In the genomic region with DNA sequence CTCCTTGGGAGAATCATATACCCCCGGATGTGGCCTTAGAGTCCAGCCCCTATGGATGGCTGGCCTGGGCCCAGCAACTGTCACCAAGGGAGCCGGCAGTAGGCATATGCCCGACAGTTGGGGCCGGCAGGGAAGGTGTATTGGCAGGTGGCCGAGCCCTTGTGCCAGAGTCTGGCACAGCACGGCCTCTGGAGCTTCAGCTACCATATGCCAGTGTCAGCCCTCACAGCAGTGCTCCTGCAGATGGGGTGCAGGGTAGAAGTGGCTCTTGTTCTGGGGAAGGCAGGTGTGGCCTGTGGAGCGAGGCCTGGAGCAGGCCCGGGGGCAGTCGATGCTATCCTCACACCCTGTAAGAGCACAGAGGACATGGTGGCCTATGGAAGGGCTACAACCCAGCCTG, we compare ENCODE assay signal across 12 mouse cellular contexts. TPM values are rescaled to one million over a fixed set of nuclear protein-coding genes. Genes with fewer than 3 reads are reported as not detected.
DNase-seq lines count a peak whose midpoint lies in the region; ATAC-seq and TF ChIP-seq lines count a peak whose summit lies in the region.
"Had no signal": no experiment of that assay in that cellular context is flagged by ENCODE, and none has a peak within 500 bp of the region (broad histone marks: within the 10 kb centered on the region; RNA-seq: fewer than 3 reads in every experiment).

No protein-coding gene starts in this region.

- H3K9ac ChIP-seq in intestine, postnatal 0 days (ENCODE audit: low read depth, low read length): no peak overlapping the region
- H3K9ac ChIP-seq in intestine, embryonic 16.5 days (ENCODE audit: low read depth, low read length): no peak overlapping the region
- no peak overlapping the region for H3K9ac ChIP-seq in forebrain, embryonic 14.5 days (ENCODE audit: low read length)
- no peak overlapping the region for H3K9ac ChIP-seq in midbrain, embryonic 14.5 days (replicated peaks; ENCODE audit: low read length)
- H3K9ac ChIP-seq: embryonic facial prominence, embryonic 15.5 days; lung, embryonic 14.5 days had no signal

- H3K4me3 ChIP-seq in intestine, postnatal 0 days (ENCODE audit: low read depth, low read length): no peak overlapping the region
- no peak overlapping the region for H3K4me3 ChIP-seq in intestine, embryonic 16.5 days (ENCODE audit: low read length)
- H3K4me3 ChIP-seq in forebrain, embryonic 14.5 days (ENCODE audit: low read depth, low read length): no peak overlapping the region
- no peak overlapping the region for H3K4me3 ChIP-seq in midbrain, embryonic 14.5 days (replicated peaks; ENCODE audit: low read depth, low read length)
- H3K4me3 ChIP-seq in layer of hippocampus, adult 2 months: no peak overlapping the region
- H3K4me3 ChIP-seq: embryonic facial prominence, embryonic 15.5 days had no signal

- H3K36me3 ChIP-seq in intestine, postnatal 0 days (ENCODE audit: control insufficient read depth, insufficient read depth): no peaks in the 10 kb centered on the region
- no peaks in the 10 kb centered on the region for H3K36me3 ChIP-seq in intestine, embryonic 16.5 days (ENCODE audit: control insufficient read depth, insufficient read depth, low read length)
- no peaks in the 10 kb centered on the region for H3K36me3 ChIP-seq in forebrain, embryonic 14.5 days (ENCODE audit: control insufficient read depth, insufficient read depth, low read length)
- H3K36me3 ChIP-seq in midbrain, embryonic 14.5 days (ENCODE audit: control insufficient read depth, insufficient read depth, low read length): no peaks in the 10 kb centered on the region
- H3K36me3 ChIP-seq: embryonic facial prominence, embryonic 15.5 days had no signal

- TF ChIP-seq CTCF in intestine, postnatal 0 days (IDR thresholded peaks at IDR 0.05; ENCODE audit: low read depth): no peak
- no peak for TF ChIP-seq CTCF in layer of hippocampus, adult 2 months (conservative IDR thresholded peaks at IDR 0.05)

- peaks cover 31% of the 10 kb centered on the region for H3K4me1 ChIP-seq in intestine, postnatal 0 days (replicated peaks; ENCODE audit: control insufficient read depth, insufficient read depth, low read length)
- peaks cover 52% of the 10 kb centered on the region for H3K4me1 ChIP-seq in intestine, embryonic 16.5 days (ENCODE audit: control insufficient read depth, insufficient read depth, low read length)
- H3K4me1 ChIP-seq in forebrain, embryonic 14.5 days (ENCODE audit: control insufficient read depth, insufficient read depth, low read length): peaks cover 36% of the 10 kb centered on the region
- H3K4me1 ChIP-seq in midbrain, embryonic 14.5 days (ENCODE audit: control insufficient read depth, insufficient read depth, low read length): peaks cover 30% of the 10 kb centered on the region

- 77% methylated on average over 9 of the region's 9 CpGs for WGBS in intestine, postnatal 0 days
- WGBS in intestine, embryonic 16.5 days: 87% methylated on average over 9 of the region's 9 CpGs
- WGBS in forebrain, embryonic 14.5 days: 61% methylated on average over 9 of the region's 9 CpGs
- WGBS in midbrain, embryonic 14.5 days: 78% methylated on average over 9 of the region's 9 CpGs

- DNase-seq in cerebellum, adult 18-20 months: peak; percentile 94 to 97
- DNase-seq in forebrain, embryonic 14.5 days (ENCODE audit: low spot score): peak; percentile 80
- DNase-seq in midbrain, embryonic 14.5 days: no peak
- no peak for DNase-seq in layer of hippocampus, postnatal 25 days (ENCODE audit: extremely low spot score in 1 of 2, low spot score in 1 of 2)
- no peak for DNase-seq in layer of hippocampus, adult 2 months (ENCODE audit: low spot score in 2 of 2)
- DNase-seq in layer of hippocampus, postnatal 14 days (ENCODE audit: low spot score in 2 of 2): no peak
- DNase-seq: lung, embryonic 14.5 days; right cerebral cortex, postnatal 14 days had no signal

- no peaks in the 10 kb centered on the region for H3K27me3 ChIP-seq in intestine, postnatal 0 days (replicated peaks; ENCODE audit: control insufficient read depth, insufficient read depth, low read length)
- no peaks in the 10 kb centered on the region for H3K27me3 ChIP-seq in intestine, embryonic 16.5 days (replicated peaks; ENCODE audit: control insufficient read depth, insufficient read depth, low read length)
- no peaks in the 10 kb centered on the region for H3K27me3 ChIP-seq in forebrain, embryonic 14.5 days (replicated peaks; ENCODE audit: control insufficient read depth, insufficient read depth, low read length)
- no peaks in the 10 kb centered on the region for H3K27me3 ChIP-seq in midbrain, embryonic 14.5 days (ENCODE audit: control insufficient read depth, insufficient read depth, low read length)
- H3K27me3 ChIP-seq: embryonic facial prominence, embryonic 15.5 days had no signal

- no peak overlapping the region for H3K27ac ChIP-seq in intestine, postnatal 0 days (ENCODE audit: low read depth, low read length)
- no peak overlapping the region for H3K27ac ChIP-seq in intestine, embryonic 16.5 days (ENCODE audit: low read length)
- peak overlapping the region; percentile 63 for H3K27ac ChIP-seq in forebrain, embryonic 14.5 days (ENCODE audit: low read depth, low read length)
- no peak overlapping the region for H3K27ac ChIP-seq in midbrain, embryonic 14.5 days (replicated peaks; ENCODE audit: low read depth, low read length)
- H3K27ac ChIP-seq in layer of hippocampus, adult 2 months: no peak overlapping the region
- H3K27ac ChIP-seq: embryonic facial prominence, embryonic 15.5 days had no signal

- no peaks in the 10 kb centered on the region for H3K9me3 ChIP-seq in intestine, postnatal 0 days (ENCODE audit: control insufficient read depth)
- no peaks in the 10 kb centered on the region for H3K9me3 ChIP-seq in intestine, embryonic 16.5 days (ENCODE audit: control insufficient read depth, low read length)
- H3K9me3 ChIP-seq in forebrain, embryonic 14.5 days (replicated peaks; ENCODE audit: control insufficient read depth, low read length): no peaks in the 10 kb centered on the region
- no peaks in the 10 kb centered on the region for H3K9me3 ChIP-seq in midbrain, embryonic 14.5 days (ENCODE audit: control insufficient read depth, low read length)
- H3K9me3 ChIP-seq: embryonic facial prominence, embryonic 15.5 days had no signal

- H3K4me2 ChIP-seq in intestine, postnatal 0 days (replicated peaks; ENCODE audit: low read depth): no peak overlapping the region
- H3K4me2 ChIP-seq in intestine, embryonic 16.5 days (ENCODE audit: low read depth, low read length): no peak overlapping the region
- no peak overlapping the region for H3K4me2 ChIP-seq in forebrain, embryonic 14.5 days (ENCODE audit: low read length)
- H3K4me2 ChIP-seq in midbrain, embryonic 14.5 days (ENCODE audit: low read length): no peak overlapping the region
- H3K4me2 ChIP-seq: embryonic facial prominence, embryonic 15.5 days; lung, embryonic 14.5 days had no signal

- ATAC-seq in intestine, postnatal 0 days: peak; percentile 8; the same call in 1 of the 2 replicates
- ATAC-seq in intestine, embryonic 16.5 days: no peak
- peak; percentile 82 for ATAC-seq in forebrain, embryonic 14.5 days
- ATAC-seq in midbrain, embryonic 14.5 days (ENCODE audit: low FRiP score, low TSS enrichment): peak; percentile 38
- ATAC-seq: CD4-positive, CD25-positive, alpha-beta regulatory T cell, adult 4 months had no signal

RNA-seq across cellular contexts. Expression of a gene that starts 28.2 kb away (rescaled TPM):
- polyA plus RNA-seq in intestine, postnatal 0 days (2015; fragmentation: Nextera tagmentation; extraction: Ambion mirVana): 70.9 and 84.5 TPM in 2 replicates
- polyA plus RNA-seq in intestine, embryonic 16.5 days (2015; fragmentation: Nextera tagmentation; extraction: Ambion mirVana): 124 and 128 TPM in 2 replicates
- polyA plus RNA-seq in forebrain, embryonic 14.5 days (2014; fragmentation: Nextera tagmentation; extraction: Ambion mirVana): 95.1 and 96.7 TPM in 2 replicates
- 59.8 and 62.3 TPM in 2 replicates for polyA plus RNA-seq in midbrain, embryonic 14.5 days (2014; fragmentation: Nextera tagmentation; extraction: Ambion mirVana)
- total RNA-seq in layer of hippocampus, postnatal 25 days (2021): 10 to 100 TPM; 46.1 to 47.0 TPM
- 10 to 100 TPM; 41.6 to 44.8 TPM for total RNA-seq in layer of hippocampus, adult 2 months (2021)
- total RNA-seq in layer of hippocampus, postnatal 14 days (2021): 10 to 100 TPM; 50.3 to 53.0 TPM

Comparison
In these comparisons a context has a peak if more than half of its experiments do, and no peak if none do; other contexts are left out.
1. DNase-seq: peak in cerebellum, adult 18-20 months (2 of 2) and forebrain, embryonic 14.5 days (single experiment); none in midbrain, embryonic 14.5 days (single experiment), layer of hippocampus, postnatal 25 days (0 of 2), layer of hippocampus, adult 2 months (0 of 2) and layer of hippocampus, postnatal 14 days (0 of 2).